Comparison of ENCODE assay signal across 12 mouse cellular contexts in genomic region chr4:149148084-149148483, GRCm38 (mm10). TPM values are rescaled to one million over a fixed set of nuclear protein-coding genes. Genes with fewer than 3 reads are reported as not detected.
"Had no signal": no experiment of that assay in that cellular context is flagged by ENCODE, and none has a peak within 500 bp of the region (broad histone marks: within the 10 kb centered on the region; RNA-seq: fewer than 3 reads in every experiment).

No protein-coding gene starts in this region.

- DNase-seq: kidney, adult 2 months; kidney, postnatal 36 days; liver, embryonic 13.5 days; lung, adult 2 months; lung, postnatal 36 days; midbrain, embryonic 14.5 days; right cerebral cortex, postnatal 14 days; thymus, adult 18-20 months; thymus, postnatal 14 days had no signal

- H3K27ac ChIP-seq: kidney, postnatal 0 days; limb, embryonic 10.5 days; liver, embryonic 13.5 days had no signal

- H3K4me3 ChIP-seq: limb, embryonic 10.5 days; liver, embryonic 13.5 days had no signal

- H3K9ac ChIP-seq: liver, embryonic 13.5 days had no signal

- H3K4me2 ChIP-seq: liver, embryonic 13.5 days had no signal

- H3K9me3 ChIP-seq: limb, embryonic 10.5 days; liver, embryonic 13.5 days had no signal

RNA-seq across cellular contexts. Expression of gene Cort, which starts 21.5 kb away (rescaled TPM):
- polyA plus RNA-seq: intestine, embryonic 14.5 days; kidney, adult 2 months; liver, embryonic 13.5 days; lung, adult 2 months; midbrain, embryonic 14.5 days had no signal
